Mouse (Mus musculus) gastrocnemius, postnatal 4 days (tissue): ENCODE results near the gene Fam214a. TPM values are rescaled to one million over a fixed set of nuclear protein-coding genes. Genes with fewer than 3 reads are reported as not detected.

Experiments
- DNase-seq, 2 experiments: peaks; one replicate each; pipeline ENCODE4 v3.0.0; 2021 to 2022; ENCODE audit warnings: low spot score in 2 of 2, mixed read lengths in 2 of 2
- total RNA-seq, 2 experiments: library from RNA; stranded (reverse); gene quantifications; 2 replicates each; pipeline ENCODE4 v1.2.3; 2021

Gene Fam214a
- total RNA-seq, 2 experiments from 2014 or later: 23.7 to 36.8 TPM

DNA sequence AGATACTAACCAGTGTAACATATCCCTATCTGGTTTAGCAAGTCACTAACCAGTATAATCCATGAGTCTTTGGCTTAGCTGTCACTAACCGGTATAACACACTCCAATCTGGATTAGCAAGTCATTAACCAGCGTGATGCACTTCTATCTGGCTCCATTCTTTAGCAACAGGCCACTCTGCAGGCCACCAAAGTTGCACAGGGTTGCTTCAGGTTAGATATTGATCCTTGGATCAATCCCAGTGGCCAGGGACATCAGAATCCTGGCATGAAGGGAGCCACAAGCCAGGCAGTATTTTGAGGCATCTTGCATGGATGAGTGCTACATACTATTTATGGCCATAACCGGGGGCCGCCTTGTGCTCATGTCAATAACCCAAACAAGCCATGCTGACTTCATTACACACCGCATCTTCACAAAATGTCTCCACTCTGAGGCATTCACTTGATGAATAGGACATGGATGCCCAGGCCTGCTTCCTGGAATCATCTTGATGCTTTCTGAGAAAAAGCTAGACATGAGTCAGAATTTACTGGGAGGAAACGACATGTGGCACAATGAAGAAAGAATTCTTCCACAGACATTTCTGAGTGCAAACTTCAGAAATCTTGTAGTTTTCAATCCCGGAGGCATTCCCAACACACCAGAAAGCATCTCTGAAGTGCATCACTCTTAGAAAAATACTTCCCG lies 5.8 kb upstream of the Fam214a start:
- no peak for DNase-seq

DNA sequence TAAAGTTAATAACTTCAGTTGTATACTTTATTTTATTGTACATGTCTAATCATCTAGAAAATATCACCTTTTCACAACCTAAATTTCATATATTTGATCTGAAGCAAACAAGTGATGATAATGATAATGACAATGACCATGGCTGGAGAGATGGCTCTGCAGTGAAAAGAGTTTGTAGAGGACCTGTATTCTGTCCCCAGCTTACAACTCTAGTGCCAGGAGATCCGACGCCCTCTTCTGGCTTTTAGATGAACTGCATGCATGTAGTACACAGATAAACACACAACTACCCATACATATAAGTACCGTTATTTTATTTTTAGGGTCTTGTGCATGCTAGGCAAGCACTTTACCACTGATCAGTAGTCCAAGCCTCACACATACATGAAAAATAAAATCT lies 1.2 kb upstream of the Fam214a start:
- DNase-seq: no peak

DNA sequence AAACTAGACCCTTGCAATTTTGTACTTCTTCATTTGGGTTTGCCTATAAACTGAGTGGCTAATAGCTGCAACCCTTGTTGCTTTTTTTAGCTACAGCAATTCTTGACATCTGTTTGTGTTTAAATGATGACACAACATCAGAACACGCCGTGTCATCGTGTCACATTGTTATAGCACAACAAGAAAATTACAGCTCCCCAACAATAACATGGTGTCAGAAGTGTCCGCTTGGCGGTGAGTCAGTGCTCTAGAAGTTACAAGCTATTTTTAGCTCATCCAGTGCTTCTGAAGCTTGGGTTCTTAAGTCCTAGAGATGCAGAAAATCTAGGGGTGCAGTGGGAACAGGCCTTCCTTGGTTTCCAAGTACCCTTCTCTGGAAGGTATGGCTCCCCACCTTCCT lies 578 bp upstream of the Fam214a start:
- DNase-seq: no peak

DNA sequence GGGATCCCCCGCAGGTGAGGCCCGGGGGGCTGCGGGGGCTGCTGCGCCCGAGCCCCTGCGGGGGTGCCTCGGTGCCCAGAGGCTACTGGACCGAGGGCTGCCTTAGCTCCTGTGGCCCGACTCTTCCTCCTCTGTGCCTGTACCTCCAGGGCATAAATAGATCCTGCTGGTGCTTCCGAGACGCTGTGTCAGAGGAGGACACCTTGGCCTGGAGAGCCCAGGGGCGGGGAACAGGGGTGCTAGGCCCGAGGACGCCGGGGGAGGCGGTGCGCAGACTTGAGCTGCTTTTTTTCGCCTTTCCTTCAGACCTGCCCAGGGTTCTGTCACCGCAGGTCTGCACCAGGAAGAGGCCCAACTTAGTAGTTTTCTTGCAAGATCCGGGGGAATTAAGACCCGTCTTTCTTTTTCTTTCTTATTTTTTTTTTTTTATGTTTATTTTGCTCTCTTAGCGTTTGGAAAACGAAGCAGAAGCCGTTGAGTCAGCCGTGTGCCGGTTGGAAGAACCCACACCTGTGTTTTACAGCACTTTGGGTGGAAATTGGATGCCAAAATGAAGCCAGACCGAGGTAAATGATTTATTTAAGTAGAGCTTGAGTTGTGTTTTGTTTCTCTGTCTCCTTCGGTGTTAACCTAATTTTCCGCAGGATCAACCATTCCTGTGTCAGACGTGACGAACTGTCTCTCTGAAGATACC lies 728 bp downstream of the Fam214a start:
- peak; percentile 51 to 71 for DNase-seq

DNA sequence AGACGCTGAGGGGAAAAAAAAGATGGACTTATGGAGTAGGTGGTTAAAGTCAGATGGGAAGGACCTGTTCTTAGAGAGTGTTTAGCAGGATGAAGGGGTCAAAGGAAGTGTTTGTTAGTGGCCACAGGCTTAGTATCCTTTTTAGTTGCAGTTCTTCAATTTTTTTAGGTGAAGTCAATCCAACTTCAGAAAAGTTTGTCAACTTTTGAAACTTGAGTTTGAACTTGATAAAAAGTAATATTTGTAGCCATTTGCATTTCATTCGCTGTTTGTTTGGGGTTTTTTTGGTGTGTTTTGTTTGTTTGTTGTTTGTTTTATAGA lies 1.2 kb downstream of the Fam214a start:
- DNase-seq: no peak

DNA sequence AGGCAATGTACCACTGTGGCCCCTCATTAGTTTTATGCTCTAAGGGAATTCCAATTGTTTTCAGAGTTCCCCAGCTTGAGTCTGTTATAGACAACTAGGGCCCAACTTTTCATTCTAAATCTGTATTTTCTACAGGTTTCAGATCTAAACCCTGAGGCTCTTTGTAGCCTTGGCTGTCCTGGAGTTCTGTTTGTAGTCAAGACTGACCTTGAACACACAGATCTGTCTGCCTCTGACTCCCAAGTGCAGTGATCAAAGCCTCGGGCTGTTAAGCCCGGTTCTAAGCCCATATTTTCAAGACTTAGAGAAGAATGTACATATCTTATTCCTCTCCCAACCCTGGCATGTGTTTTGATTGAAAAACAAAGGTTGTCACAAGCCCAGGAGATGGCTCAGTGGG lies 1.7 kb downstream of the Fam214a start:
- no peak for DNase-seq

DNA sequence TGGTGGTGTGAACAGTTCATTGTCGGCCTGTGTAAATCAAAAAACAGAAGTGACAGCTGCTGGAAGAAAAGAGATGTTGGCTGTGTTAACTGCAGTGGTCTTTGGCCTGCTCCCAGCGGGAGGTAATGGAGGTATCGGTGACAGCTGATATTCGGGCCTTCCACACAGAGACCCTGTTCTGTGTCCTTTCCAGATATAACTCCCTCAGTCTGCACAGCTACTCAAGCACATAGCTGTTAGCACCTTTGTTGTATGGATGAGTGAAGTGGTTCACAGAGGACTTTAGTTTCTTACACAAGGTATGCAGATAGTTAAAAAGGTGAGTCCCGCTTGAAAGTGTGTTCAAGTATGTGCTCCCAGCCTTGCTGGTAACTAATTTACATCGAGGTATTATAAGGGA lies 7.9 kb downstream of the Fam214a start:
- no peak for DNase-seq

DNA sequence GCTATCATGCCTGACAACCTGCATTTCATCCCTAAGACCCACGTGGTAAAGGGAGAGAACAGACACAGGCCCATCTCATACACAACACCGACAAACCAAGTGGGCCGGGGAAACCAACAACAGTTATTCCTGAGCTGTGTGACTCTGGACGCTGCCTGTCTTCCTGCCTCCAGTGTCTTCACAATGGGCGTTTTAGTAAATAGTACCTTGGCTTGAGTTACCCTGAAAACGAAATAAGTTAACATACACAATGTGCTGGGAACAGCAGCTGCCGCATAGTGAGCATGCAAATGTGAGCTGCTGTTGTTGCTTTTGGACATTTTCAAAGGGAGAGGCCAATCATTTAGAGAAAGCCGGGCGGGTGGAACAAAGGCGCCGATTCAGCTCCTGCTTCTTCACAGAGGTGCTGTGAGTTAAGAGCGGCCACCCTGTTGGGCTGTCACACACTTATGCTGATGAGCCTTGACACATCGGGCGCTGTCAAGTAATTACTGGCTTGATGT lies 8.4 kb downstream of the Fam214a start:
- no peak for DNase-seq

DNA sequence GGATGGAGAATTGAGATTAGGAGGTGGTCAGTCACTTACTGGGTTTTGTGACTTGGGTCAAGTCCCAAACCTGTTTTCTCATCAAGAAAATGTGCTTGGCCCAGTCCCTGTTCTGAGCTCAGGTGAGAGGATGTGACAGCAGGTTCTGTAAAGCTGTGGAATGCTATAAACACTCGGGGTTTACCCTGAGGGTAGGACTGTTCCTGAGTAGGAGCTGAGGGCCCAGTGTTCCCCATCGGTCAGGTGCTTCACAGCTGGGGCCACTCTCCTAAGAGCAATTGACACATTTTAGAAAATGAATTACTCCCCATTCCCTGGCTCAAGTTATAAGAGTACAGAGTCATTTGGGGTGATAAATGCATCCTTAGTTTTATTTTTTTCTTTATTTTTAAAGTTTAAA lies 11.3 kb downstream of the Fam214a start:
- no peak for DNase-seq

DNA sequence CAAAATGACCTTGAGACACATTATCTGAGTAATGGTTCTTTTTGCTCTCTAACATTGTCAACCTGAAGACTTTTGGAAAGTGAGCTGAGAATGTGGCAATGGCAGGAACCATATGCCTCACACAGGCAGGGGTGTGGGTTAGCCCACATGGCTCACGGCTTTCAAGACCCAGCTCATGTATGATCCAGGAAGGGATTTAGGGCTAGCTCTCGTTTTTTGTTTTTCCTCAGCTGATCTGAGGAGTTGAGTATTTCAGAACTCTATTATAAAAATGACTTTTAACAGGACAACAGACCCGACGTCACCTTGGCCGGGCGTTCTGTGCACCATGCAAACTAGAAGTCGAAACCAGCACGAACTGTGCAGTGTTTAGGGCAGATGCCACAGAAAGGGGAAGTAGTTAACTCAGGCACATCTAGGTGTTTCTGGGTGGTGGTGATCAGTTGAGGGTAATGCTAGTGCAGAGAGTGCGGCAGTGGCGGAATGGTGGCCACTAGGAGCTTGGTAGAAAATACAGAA lies 12.2 kb downstream of the Fam214a start:
- no peak for DNase-seq

DNA sequence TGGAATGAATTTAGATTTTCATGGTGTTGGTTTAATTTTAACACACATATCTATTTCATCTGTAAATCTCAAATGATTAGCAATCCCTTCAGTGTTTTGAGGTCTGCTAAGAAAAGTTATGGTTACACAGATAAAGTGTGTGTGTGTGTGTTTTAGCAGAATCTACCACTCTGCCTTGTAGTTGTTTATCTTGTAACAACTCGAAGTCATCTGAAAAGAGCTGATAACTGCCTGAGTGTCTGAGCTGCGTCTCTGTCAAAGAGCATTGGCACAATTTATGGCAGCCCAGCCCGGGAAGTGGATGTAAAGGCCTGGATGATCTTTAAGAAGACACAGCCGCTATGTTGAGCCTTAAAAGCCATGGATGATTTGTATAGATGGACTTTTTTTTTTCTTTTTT lies 13.5 kb downstream of the Fam214a start:
- no peak for DNase-seq

DNA sequence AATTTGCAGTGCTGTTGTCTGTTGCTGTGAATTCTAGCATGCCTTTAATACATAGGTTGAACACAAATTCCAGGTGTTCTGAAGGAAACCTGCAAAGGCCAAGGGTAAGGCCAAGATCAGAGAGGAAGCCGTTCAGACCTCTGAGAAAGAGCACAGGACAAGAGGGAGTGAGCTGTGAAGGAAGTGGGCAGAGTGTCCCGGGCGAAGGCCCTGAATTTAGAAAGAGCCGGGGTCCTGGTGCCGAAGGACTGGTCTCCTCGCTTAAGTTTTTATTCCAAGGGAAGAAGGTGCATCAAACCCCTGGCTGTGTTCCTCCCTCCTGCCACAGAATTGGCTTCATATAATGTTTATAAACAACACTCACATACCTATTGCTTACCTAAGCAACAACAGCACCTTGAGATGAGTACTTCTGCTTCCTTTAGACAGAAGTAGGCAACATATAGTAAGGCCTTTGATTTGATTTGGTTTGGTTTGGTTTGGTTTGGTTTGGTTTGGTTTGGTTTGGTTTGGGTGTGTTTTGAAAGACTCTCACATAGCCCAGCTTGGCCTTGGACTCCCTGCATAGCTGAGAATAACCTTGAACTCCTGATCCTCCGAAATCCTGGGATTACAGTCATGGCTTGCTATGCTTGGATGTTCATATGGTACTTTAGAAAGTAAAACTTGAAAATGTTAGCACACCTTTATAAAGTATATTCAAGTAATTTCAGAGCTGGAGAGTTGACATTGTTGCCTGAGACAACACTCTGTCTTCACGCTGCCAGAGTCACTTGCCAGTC lies 16.2 kb downstream of the Fam214a start:
- DNase-seq: no peak

DNA sequence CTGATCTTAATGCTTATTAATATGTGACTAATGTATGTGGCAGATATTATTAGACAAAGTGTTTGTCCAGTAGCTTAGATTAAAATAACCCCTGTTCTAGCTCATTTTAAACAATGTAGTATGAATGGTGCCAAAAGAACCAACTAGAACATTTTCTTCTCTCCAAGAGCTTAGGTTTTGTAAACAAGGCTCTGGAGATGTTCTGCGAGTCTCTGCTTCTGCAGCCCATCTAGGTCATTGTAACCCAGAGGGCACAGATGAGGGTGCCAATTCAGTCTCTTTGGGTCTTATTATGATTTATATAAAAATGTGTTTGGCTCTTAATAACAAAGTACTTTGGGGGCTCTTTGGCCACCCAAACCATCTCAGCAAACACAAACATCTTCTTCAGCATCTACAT lies 17.9 kb downstream of the Fam214a start:
- DNase-seq: no peak

DNA sequence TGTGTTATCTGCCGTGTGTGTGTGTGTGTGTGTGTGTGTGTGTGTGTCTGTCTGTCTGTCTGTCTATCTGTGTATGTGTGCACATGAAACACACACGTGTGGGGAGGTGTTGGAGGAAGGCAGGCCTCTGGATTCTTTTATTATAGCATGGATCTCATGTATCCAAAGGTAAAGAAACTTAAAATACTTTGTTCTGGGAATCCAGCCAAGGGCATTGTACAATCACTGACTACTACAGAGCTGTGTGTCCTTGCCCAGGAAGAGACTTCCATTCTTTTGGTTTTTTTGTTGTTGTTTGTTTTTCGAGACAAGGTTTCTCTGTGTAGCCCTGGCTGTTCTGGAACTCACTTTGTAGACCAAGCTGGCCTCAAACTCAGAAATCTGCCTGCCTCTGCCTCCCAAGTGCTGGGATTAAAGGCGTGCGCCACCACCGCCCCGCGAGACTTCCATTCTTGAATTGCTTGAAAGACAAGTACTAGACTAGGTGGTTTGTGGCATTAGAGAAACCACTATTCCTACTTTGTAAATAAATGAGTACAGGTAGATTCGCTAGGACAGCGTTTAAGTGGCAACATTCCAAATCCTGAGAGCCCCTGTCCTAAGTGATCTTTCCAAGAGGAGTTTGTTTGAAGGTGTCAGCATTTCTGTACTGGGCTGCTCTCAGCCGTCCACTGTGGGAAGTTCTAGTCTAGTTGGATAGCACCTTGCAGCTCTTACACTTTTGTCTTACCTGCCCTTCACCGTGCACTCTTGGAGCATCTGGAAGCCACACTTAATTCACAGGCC lies 18.7 kb downstream of the Fam214a start:
- no peak for DNase-seq

DNA sequence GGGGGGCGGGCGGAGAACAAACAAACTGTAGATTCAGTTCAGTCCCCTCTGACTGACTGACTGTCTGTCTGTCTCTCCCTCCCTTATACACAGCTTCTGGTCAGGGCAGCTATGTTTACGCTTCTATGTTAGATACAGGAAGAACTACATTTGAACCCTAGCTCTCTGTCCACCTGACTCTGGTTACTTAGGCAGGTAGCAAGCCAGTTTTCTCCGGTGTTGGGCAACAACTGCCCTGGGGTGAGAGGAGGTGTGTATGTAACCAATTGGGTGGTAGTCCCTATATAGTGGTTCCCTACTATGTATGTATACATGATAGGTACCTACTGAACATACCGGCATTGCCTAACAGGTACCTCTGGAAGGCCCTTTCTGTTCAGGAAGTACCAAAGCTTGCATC lies 20.1 kb downstream of the Fam214a start:
- no peak for DNase-seq

DNA sequence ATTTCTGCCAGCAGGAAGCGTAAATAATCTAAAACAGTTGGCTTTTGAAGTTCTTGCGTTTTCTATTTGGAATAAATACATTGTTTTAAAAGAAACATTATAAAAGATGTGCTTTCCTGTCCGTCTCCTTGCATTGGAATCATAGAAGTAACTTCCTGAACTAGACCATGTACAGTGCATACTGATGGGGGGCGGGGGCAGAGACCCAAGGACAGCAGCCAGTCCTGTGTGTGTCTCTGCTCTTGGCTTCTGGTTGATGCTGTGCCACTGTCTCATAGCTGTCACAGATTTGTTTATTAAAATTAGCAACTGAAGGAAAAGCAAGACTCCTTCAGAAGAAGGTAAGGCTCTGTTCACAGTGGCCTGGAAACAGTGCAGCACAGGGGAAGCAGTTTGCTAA lies 20.5 kb downstream of the Fam214a start:
- DNase-seq: no peak

DNA sequence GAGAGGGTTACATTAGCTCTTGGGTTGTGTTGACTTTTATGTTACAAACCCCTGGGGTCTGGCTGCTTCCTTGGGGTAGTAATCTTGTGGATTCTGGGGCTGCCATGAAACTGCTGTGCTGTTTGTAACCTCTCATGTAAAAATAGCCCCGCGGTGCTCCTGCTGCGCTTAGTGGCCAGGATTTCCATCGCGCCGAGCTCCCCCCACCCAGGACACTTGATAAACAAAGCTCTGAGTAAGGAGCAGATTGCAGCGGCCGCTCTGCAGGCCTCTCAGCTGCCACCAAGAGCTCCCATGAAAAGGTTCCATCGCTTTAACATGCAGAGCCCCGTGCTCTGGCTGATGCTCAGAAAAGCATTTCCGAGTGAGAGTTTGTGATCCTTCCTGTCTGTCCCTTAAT lies 22.1 kb downstream of the Fam214a start:
- DNase-seq: no peak

DNA sequence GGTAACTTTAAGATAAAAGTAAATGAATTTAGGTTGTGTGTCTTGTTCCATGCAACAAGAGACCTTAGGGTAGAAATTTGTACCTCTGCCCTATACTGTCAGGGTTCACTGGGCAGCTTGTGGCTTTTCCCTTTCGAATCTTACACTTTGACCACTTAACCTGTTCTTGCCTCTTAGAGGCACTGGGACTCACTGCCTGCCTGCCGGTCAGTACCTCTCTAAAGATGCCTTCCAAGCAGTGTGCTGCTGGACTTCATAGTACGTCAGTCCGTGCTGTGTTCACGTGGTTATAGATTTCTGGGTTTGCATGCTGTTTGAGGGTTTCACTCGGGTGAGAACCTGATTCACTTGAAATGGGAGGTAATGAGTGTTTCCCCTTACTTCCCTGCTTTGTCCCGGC lies 22.7 kb downstream of the Fam214a start:
- DNase-seq: no peak

DNA sequence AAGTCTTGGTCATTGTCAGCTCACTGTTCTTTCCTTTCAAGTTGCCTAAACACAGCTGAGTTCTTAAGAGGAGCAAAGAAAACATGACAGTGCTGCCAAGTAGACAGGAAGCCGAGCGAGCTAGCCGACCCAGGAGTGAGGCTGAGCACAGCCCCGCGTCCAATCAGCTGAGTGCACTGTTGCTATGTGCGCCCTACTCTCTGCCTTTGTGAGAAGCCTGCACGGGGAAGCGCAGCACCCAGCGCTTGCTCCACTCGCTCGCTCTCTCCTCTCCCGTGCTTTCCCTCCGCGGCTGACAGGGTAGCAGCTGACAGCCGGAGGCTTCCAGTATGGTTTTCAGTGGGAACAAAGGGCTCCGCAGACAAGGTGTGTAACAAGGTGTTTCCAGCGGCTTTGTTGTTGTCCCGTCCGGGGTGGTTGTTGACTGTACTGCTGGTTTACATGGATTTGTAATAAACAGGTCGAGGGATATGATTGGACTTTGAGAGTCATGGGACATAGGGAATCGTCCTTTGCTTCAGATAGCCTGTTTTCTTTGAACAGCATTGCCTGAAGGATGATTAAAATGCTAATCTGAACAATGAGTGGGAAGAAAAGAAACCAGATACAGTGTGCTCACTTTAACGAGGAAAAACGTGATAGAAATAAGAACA lies 23.4 kb downstream of the Fam214a start:
- peak; percentile 66 to 84 for DNase-seq

DNA sequence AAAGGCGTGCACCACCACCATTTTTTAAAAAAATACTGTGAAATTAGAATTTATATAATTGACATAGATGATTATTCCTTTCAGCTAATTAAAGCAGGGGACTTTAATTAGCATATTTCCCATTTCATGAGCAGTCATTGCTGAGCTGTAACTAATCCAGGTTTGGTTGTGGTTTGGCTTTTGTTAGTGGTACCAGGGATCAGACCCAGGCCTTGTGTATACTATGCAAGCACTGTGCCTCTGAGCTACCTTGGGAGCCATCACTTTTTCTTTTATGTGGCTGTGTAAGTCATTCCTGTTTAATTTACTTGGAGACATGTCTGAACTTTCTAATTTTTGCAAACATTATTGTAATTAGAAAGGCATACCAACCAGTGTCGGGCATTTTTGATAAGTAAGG lies 24.6 kb downstream of the Fam214a start:
- DNase-seq: no peak

DNA sequence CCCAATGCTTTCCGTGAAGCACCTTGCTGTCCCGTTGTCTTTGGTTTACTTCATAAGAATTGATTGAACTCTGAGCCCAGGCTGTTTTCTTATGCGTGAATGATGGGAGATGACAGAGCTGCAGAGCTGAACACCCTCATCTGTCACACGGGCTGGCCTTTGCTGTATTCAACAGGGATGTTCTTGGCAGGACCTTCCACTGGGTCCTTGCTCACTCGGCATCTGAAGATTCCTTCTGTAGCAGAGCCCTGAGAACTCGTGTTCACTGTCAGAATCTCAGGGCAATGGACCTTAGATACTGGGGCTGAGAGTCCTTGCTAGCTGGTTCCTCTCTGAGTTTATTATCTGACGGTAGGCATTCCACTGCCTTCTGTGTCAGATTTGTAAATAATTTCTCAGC lies 25.3 kb downstream of the Fam214a start:
- no peak for DNase-seq
